Mouse (Mus musculus) MEL (cell line): ENCODE measurements at regions not wholly inside any gene's neighbourhood (a gene's known extent, or its start where the extent isn't known, plus 50 kb on each side); places are given as distances from the start of the nearest gene placed in this dataset.

Experiments used
- GATA1 ChIP-seq: IDR thresholded peaks from 2 replicates; pipeline ENCODE4 v1.6.1; 2011; ENCODE audit warnings: low read depth, low read length, improper control_type of control experiment
- MAX ChIP-seq: IDR thresholded peaks from 2 replicates; pipeline ENCODE4 v1.6.1; 2011; ENCODE audit warnings: low read length, improper control_type of control experiment
- POLR2A ChIP-seq, 2 experiments: IDR thresholded peaks; 2 replicates each; pipeline ENCODE4 v1.6.1; 2011 to 2012; ENCODE audit warnings: low read length in 2 of 2, mild to moderate bottlenecking in 2 of 2, control low read depth in 1 of 2, improper control_type of control experiment in 1 of 2, low read depth in 1 of 2, moderate library complexity in 1 of 2; ENCODE audit not compliant: control insufficient read depth in 1 of 2, insufficient read depth in 1 of 2, poor library complexity in 1 of 2

- TF ChIP-seq POLR2A (IDR thresholded peaks at IDR 0.05; ENCODE audit: control insufficient read depth in 1 of 2, insufficient read depth in 1 of 2, low read depth in 1 of 2, low read length in 2 of 2, poor library complexity in 1 of 2): no peak
- no peak for TF ChIP-seq MAX
- TF ChIP-seq GATA1: no peak
Observed at GRCm38 (mm10) chrX:10911127-10912061, 196.6 kb downstream of the Mid1ip1 start.
